Mouse (Mus musculus) layer of hippocampus, adult 9-10 months (tissue): ENCODE measurements around the gene Fxr1.
"Not testable (repeated sequence)": the region's sequence is repeated elsewhere in the genome, so short reads cannot be mapped to it uniquely, and the experiment has no call there.

Experiments
- DNase-seq: peaks from one replicate; pipeline ENCODE4 v3.0.0; 2022; ENCODE audit warnings: low spot score

Gene Fxr1

GRCm38 (mm10) chr3:34019540-34020381 is at the start of gene Fxr1:
Fxr1 (plus strand) TSS chr3:34019943.
- peak; percentile 44 for DNase-seq

- no peak for DNase-seq
Measured at GRCm38 (mm10) chr3:33979395-33979794, 40.3 kb upstream of the Fxr1 start.

DNA sequence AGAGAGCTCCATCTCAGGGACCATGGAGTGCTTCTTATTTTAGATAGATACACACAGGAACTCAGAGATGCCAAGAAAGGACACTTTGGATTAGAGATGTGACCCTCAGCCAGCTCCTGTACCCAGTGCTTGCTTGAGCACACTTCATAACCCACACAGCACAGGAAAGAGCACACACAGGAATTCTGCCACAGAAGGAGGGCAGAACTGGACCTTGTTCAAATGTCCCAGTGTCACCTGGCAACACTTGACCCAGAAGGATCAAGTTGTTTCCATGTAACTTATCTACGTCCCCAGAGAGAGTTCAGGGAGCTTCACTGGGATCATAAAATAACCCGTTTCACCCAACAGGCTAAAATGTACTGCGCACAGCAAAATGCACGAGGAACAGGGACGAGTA is 37.0 kb upstream of the Fxr1 start:
- DNase-seq = no peak

DNA sequence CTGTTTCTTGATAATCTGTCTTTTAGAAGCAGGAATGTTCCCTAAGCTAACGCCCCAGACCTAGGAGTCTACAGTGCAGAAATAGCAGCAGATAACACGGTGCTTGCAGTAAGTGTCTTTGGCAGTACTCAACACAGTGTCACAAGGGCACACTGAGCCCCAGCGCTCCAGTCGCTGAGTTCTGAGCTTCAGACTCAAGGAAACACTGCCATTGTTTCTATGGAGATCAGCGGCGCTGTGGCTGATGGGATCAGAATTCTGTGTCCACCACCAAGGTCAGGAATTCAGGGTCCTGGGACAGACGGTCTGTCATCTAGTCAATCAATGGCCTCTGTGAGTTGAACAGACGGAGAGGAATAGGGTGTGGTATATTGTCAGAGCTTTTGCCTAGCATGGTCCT is 30.4 kb upstream of the Fxr1 start:
- no peak for DNase-seq

DNA sequence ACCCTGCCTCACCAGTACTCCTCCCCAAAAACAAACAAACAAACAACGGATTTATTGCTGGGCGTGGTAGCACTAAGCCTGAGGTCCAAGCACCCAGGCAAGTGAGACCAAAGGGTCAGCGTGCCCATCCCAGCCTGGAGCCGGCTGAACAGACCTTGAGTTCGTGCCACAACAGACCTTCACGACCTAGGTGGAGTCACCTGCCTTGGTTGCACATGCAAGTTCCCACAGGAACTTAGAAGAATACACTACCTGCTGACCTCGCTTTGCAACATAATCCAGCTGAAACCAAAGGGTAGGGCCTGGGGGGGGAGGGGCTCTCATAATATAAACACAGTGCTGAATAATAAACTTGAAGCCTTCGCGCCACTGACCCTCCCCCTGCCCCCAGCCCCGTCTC is 29.3 kb upstream of the Fxr1 start:
- DNase-seq = no peak

GRCm38 (mm10) chr3:33990921-33991320 is 28.8 kb upstream of the Fxr1 start:
- DNase-seq = no peak

- DNase-seq = no peak
Measured at GRCm38 (mm10) chr3:33993421-33994126, 26.2 kb upstream of the Fxr1 start.

- no peak for DNase-seq
Measured at GRCm38 (mm10) chr3:33994127-33994488, 25.6 kb upstream of the Fxr1 start.

GRCm38 (mm10) chr3:34001691-34002090 is 18.1 kb upstream of the Fxr1 start:
- not testable (repeated sequence) for DNase-seq

DNA sequence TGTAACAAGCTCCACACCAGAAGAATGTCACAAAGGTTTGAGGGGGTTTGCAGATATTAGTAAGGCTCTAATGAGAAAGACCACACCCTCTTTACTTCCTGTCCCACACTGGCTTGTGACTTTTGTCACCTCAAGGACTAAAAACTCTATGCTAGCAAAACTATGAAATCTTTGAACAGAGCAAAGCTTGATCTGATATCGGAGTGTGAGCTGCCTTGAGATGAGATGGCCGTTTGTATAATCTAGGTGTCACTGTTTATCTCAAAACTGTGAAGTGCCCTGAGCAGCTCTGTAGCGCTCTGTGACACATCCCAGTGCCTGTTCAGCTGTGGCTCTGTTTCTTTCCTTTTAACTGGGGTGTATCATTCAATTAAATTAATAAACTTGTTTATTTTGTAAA is 15.9 kb upstream of the Fxr1 start:
- DNase-seq = no peak

DNA sequence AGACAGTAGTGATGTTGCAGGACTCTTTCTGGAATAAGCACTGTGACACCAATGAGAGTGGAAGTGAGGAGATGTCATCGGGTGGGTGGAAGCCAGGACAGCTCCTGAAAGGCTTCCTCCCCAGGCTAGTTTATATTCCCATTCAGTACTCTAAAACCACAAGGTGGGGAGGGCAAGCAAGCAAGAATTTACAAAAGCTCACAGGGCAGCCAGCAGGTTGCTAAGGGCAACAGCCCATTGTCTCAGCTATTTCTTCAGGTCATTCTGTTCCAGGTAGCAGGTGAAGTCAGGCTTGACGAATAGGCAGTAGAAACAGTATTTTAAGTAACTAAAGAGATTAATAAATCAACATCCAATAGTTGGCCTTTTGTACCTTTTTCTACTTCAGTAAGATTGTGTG is 13.4 kb upstream of the Fxr1 start:
- no peak for DNase-seq

DNA sequence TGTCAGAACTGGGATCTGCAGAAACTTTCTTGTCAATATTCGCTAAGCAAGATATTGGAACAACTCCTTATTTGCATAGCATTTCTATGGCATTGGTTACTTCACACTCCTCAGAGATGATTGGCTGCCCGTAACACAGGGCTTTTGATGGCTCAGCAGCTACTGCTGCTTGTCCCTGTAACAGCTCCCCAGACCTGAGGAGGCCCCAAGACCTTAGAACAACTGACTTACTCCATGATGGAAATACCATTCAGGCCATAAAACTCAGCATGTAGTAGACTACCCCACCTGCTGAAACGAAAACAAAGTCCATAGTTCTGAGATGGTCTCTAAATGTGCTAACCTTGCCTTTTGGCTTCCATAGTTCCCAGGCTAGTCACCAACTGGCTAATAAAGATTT is 12.9 kb upstream of the Fxr1 start:
- no peak for DNase-seq

GRCm38 (mm10) chr3:34007611-34008010 is 12.1 kb upstream of the Fxr1 start:
- no peak for DNase-seq

- DNase-seq = no peak
Measured at GRCm38 (mm10) chr3:34008191-34008590, 11.6 kb upstream of the Fxr1 start.

GRCm38 (mm10) chr3:34020382-34021258 is 877 bp downstream of the Fxr1 start:
- DNase-seq = no peak

GRCm38 (mm10) chr3:34021259-34021828 is 1.6 kb downstream of the Fxr1 start:
- no peak for DNase-seq

DNA sequence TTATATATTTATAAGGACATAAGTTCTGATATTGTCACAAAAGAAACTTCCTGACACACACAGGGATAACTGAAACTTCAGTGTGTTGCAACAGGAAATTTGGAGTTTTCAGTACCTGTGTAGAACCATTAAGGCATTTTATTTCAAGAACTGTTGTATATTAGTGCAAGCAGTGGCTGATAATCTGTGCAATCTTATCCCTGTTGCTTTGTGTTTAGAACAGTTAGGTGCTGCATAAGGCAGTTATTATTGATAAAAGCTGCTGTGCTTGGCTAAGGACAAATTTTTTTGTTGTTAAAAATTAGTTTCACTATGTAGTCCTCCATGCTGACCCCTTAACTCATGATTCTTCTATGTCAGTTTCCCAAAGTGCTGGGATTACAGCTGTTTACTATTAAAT is 9.2 kb downstream of the Fxr1 start:
- no peak for DNase-seq

GRCm38 (mm10) chr3:34030601-34031000 is 10.9 kb downstream of the Fxr1 start:
- DNase-seq = no peak

GRCm38 (mm10) chr3:34033720-34034364 is 14.1 kb downstream of the Fxr1 start:
- no peak for DNase-seq

GRCm38 (mm10) chr3:34034803-34035202 is 15.1 kb downstream of the Fxr1 start:
- DNase-seq = no peak

GRCm38 (mm10) chr3:34035706-34036105 is 16.0 kb downstream of the Fxr1 start:
- no peak for DNase-seq

DNA sequence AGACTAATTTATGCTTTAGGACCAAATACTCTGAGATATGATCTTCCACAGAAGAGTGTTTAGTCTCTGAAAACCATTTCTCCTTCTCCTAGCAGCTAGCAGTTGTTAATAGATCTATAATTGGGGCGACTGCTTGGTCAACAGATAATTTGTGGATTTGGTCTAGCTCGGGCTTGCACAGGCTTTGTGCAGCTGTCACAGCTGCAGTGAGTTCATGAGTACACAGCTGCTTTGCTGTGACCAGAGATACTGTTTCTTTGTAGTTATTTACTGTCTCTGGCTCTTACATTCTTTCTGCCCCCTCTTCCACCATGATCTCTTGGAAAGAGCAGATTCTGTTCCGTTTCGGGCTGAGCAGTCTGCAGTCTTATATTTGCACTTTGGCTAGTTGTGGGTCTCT is 22.2 kb downstream of the Fxr1 start:
- no peak for DNase-seq
